Mouse (Mus musculus) right cerebral cortex, adult 18-20 months (tissue): ENCODE measurements at regions not wholly inside any gene's neighbourhood (a gene's known extent, or its start where the extent isn't known, plus 50 kb on each side); places are given as distances from the start of the nearest gene placed in this dataset.

Experiments used
- DNase-seq: peaks from one replicate; pipeline ENCODE4 v3.0.0; 2022; ENCODE audit warnings: mixed read lengths

DNA sequence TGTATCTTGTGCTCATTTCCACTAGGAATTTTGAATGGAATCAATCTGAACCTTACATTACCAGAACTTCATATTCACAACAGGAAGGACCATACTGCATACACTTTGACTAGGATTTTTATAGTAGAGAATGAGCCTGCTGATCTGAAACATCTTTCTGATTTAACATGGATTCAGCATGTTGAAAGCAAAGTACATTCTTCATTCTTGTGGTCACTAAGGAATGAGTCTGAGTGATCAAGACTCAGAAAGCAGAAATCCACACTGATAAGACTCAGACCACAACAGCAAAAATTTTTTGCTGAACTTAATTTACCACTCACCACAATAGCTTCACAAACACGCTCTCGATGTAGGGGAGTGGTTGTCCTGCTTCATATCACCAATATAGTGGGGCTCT is 309.2 kb upstream of the Nectin3 start:
- no peak for DNase-seq

GRCm38 (mm10) chr16:46776367-46776766 is 278.0 kb upstream of the Nectin3 start:
- DNase-seq: no peak

GRCm38 (mm10) chr16:46769383-46769782 is 271.1 kb upstream of the Nectin3 start:
- peak; percentile 12 for DNase-seq

DNA sequence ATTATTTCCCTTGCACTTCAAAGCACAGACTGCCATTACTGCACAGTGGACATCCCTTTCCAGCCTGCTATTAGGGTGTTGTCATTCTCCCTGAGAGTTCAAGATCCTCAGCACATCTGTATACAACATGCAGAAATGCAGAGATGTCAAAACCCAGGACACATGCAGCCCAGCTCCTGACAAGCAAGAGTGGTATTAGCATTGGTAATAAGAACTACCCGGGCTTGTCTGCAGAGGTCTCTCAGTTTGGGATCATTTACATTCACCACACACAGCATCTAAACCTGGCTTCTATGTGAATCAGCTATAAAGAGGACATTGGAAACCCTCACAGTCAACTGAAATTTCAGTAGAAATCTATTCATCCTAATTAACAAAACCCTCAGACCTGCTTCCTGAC is 270.1 kb upstream of the Nectin3 start:
- no peak for DNase-seq

GRCm38 (mm10) chr16:46735140-46735539 is 236.8 kb upstream of the Nectin3 start:
- no peak for DNase-seq

DNA sequence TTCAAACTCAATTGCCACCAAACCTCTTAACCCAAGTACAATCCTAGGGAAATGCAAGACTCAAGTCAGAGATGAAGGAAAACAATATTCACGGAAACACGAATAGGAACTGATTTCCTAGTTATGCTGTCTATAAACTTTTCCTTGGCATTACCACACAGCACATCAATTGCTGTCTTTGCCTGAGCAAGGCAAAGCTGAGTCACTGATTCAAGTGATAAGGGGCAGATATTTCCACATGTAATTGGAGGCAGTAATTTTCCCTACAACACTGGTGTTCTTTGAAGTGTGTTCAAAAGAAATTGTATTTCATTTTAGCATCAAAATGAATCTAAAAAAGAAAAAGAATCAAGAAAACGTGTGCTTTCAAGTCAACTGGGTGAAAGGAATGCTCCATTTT is 230.1 kb upstream of the Nectin3 start:
- DNase-seq: no peak

- DNase-seq: no peak
Measured at GRCm38 (mm10) chr16:46723660-46724059, 225.3 kb upstream of the Nectin3 start.

DNA sequence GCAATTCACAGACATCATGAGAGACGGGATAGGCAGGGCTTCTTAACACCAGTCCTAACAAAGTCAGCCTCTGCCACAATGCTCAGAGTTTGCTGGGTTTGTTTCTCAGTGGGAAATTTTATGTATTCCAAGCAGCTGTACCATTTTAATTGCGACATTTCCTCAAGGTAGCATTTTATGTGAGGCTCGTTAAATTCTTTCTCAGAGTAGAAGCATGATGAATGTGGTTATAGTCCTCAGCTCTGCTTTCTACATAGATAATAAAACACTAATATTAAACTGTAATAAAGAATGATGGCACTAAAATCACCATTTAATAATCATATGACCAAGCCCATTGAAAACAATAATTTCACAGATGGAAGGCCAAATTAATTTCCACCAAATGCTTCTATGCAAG is 181.5 kb upstream of the Nectin3 start:
- no peak for DNase-seq

GRCm38 (mm10) chr16:46669590-46669989 is 171.3 kb upstream of the Nectin3 start:
- DNase-seq: no peak

DNA sequence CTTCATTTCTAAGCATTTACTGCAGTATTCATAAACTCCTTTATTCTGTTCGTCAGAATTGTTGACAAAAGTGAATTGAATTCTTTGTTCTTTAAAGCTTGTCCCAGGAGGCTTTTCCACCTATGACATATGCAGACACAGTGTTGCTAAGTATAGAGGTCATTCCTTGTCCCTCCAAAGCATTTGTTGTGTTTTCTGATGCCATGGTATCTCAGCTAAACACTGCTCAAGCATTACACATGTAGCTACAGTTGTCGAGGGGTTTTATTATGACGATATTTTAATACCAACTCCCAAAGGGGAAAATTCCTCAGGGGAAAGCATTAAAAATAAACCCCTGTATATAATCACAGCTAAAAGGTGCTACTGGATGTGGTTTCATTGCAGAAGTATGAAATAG is 167.2 kb upstream of the Nectin3 start:
- no peak for DNase-seq

- DNase-seq: no peak
Measured at GRCm38 (mm10) chr16:46663008-46663407, 164.7 kb upstream of the Nectin3 start.

GRCm38 (mm10) chr16:46655041-46655440 is 156.7 kb upstream of the Nectin3 start:
- DNase-seq: no peak

DNA sequence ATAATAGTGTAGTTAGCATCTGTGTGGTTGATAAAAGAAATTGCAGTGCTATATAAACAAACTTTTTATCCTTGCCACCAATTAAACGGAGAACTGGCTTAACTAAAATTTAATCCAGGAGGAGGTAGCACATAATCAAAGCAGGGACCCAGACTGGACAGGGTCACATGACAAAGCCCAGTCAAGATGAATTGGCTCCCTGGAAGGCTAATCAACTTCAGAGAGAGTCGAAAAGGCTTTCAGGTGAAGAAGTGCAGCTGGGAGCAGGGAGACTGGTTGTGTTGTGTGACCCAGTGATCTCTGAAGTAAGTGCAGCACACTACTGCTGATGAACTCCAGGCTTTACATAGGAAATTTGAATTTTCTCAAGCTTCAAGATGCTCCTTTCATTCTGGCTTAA is 127.5 kb upstream of the Nectin3 start:
- no peak for DNase-seq

- no peak for DNase-seq
Measured at GRCm38 (mm10) chr16:46623246-46623645, 124.9 kb upstream of the Nectin3 start.

GRCm38 (mm10) chr16:46619871-46620270 is 121.5 kb upstream of the Nectin3 start:
- DNase-seq: no peak

DNA sequence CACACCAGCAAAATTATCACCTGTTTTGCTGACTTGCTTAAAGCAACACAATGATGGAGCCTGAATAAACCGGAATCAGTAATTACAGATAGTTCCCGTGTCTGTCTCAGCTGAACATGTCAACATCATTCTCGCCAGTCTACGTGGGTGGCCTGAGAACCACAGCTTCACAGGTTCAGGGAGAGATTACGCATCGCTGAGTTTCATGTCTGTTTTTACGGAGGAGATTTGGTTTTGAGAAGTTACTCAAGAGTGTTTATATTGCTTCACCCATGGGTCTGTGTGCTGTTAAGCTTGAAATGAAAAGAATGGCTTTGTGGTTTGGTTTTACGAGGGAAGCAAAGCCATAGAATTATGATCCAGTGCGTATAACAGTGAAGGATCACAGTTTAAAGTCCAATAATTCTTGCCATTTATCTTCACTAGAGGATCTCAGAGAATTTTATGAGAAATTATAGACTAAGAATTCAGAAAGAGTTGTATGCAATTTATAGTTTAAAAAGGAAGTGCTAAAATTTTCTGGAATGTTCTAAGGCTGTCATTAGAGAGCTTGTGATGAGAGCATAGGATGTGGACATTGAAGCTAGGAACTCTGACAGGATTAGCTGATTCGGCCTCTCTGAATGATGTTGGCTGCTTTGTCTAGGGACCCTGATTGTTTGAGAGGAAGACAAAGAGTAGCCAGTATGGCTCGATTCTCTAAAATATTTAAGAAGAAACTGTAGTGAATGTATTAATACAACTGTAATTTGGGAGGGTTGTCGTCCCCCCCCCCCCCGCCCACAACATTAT is 119.4 kb upstream of the Nectin3 start:
- peak; percentile 15 for DNase-seq

- DNase-seq: no peak
Measured at GRCm38 (mm10) chr16:46616606-46617005, 118.3 kb upstream of the Nectin3 start.

DNA sequence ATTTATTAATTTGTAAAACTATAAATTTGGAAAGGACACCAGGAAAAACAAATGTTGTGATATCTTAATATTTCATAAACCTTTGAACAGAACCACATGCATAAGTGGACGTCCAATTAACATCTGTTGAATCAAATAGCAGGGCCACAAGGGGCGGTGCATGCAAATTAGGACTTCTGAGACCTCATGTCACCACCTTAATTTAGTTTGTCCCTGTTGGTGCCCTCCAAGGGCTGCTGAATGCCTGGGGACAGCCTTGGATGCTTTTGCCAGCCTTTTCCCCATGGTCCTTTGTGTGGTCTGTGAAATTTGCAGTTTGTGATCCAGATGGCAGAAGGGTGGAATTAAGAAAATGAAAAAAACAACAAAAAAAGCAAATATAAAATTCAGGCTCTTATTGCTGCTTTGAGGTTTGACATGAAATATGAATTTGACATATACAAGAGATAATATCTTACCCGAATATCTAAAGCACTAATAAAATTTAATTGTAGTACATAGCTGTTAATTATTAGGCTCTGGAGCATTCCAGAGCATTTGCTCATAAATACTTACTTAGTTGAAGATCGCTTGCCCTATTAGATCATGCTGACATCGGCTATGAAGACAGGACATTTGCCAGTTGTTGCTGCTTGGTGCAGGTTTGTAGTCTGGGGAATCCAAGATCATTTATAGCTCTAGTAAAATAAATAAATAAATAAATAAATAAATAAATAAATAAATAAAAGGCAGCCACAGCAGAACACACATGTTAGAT is 114.9 kb upstream of the Nectin3 start:
- DNase-seq: no peak

- DNase-seq: no peak
Measured at GRCm38 (mm10) chr16:46605879-46606203, 107.5 kb upstream of the Nectin3 start.

GRCm38 (mm10) chr16:46605001-46605878 is 106.9 kb upstream of the Nectin3 start:
- no peak for DNase-seq

DNA sequence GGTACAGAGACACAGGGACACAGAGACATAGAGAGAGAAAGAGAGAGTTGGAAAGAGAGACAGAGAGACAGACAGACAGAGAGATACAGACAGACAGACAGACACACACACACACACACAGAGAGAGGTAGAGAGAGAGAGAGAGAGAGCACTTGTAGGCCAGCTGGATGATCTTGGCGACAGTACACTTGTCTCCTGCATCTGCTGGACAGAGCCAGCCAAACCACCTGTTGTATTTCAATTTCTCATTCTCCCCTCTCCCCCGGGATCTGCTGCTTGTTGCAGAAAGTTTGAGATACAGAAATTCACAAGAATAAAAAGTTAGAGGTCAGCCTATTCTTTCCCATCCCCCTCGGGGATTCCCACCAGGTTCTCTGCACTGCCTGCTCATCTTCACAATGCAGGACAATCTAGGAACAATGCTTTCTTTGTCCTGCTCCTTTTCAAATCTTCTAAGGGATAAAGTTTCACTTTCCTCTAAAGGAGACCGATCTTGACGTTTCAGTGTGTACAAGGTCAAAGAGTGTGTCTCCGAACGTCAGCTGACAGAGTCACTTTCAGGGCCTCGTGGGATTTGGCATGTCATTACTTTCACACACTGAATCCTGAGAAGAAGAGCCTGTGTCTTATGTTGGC is 94.4 kb upstream of the Nectin3 start:
- DNase-seq: no peak

DNA sequence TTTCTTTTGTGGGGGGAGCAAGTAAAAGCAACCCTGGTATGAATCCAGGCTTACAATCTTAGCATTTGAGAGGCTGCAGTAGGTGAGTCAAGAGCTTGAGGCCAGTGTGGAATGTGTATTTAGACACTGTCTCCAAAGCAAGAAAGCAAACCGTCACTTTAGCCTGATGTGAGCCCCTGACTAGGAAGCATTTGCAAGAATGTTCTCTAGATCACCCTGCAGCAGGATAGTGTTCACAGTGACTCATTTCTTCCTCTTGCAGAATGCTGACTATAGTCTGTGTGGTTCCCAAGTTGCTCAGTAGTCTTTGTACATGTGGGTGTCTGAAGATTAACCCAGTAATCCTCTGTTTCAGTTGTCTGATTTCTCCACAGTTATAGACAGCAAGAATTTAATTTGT is 88.7 kb upstream of the Nectin3 start:
- DNase-seq: peak; percentile 19

DNA sequence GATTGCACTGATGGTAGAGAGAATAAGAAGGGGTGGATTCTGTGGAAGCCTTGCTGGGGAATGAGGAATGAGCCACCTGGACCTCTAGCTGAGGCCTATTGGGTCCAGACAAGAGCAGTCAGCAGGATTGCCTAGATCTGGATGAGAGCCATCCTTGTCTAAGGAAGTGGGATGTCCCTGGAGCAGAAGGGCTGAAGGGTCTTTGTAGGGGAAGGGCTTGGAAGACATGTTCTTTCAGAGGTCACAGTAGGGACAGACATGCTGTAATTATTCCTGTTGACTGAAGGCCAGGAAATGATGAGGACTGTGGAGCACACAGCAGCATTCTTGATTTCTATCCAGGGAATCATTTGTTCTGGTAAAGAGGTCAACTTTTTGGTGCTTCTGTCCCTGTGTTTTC is 86.2 kb upstream of the Nectin3 start:
- no peak for DNase-seq
